Mouse (Mus musculus): Measurements from ENCODE around the gene Lipt1.

DNA sequence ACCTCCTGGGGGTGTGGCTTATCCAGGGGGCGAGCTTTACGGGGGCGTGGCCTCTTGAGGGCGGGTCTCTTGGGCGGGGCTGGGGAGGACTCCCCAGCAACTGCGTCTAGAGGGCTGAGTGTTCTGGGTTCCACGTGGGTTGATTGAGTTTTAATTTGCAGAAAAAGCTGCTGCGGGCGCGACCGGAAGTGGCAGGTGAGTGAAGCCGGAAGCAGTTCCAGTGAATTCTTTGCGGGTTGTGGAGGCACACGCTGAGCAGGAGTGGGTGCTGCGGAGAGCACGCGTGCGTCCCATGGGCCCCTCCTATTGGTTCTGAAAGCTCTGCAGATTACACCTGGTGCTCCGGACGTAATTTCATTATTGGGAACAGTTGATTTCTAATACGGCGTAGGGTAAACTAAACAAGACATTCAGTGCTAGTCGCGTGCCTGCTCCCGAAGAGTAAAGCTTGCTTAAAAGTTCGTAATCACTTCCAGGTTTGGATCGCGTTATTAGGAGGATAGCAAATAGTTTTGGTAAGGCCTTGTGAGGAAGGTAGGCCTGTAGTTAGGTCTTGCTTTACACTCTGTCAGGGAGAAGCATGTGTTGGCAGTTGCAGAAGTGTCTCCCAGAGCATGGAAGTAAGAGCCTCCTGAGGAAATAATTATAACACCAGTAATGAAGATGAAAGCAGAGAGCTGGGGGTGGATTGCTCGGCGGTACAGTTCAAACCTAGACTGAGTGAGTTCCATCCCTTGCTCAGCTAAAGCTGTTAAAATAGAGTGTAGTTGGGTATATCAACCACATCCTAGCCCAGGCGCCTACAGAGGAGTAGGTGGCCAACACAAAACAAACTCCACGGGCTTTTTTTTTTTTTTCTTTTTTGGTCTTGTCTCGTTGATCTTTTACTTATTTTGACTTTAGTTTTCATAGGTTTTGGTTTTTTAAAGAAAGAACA lies 861 bp downstream of the Lipt1 start:
- TF ChIP-seq POLR2A (IDR thresholded peaks at IDR 0.05; ENCODE audit: low read depth, low read length) = peak; percentile 28; the same call in 1 of the 2 replicates
- TF ChIP-seq CTCF (IDR thresholded peaks at IDR 0.05; ENCODE audit: extremely low read depth, insufficient read length, insufficient replicate concordance, low read depth, low read length) = peak; percentile 7; the same call in 1 of the 2 replicates

Data from small intestine, adult 2 months (tissue).